Mouse (Mus musculus) heart, embryonic 14.5 days (tissue): Measurements from ENCODE around the gene Nckap5. TPM values are rescaled to one million over a fixed set of nuclear protein-coding genes. Genes with fewer than 3 reads are reported as not detected.

Experiments
- ATAC-seq: fragments of 200-750 bp; cut with Nextera tagmentation; 2 replicates; pipeline ENCODE4 v1.8.0; 2017; ENCODE audit warnings: low read depth, moderate TSS enrichment; ENCODE audit not compliant: insufficient number of reproducible peaks, insufficient read depth, low FRiP score
- H3K27ac ChIP-seq, 2 experiments: fragments of 200-500 bp in 1 of 2; fragments of 300-500 bp in 1 of 2; sonication (generic) in 1 of 2; replicated peaks in 1 of 2; 2 replicates each; pipeline ENCODE4 v1.5.1; 2012 to 2014; ENCODE audit warnings: low read depth in 2 of 2, low read length in 2 of 2, control low read depth in 1 of 2, mild to moderate bottlenecking in 1 of 2, mixed read lengths in 1 of 2; ENCODE audit not compliant: control insufficient read depth in 1 of 2, insufficient read depth in 1 of 2
- H3K27me3 ChIP-seq: fragments of 300-500 bp; sonication (generic); 2 replicates; pipeline ENCODE4 v1.6.1; 2014; ENCODE audit warnings: mild to moderate bottlenecking, low read length, control low read depth; ENCODE audit not compliant: control insufficient read depth, insufficient read depth
- H3K36me3 ChIP-seq: fragments of 300-500 bp; sonication (generic); 2 replicates; pipeline ENCODE4 v1.6.1; 2014; ENCODE audit warnings: mild to moderate bottlenecking, control low read depth, low read length, mixed read lengths; ENCODE audit not compliant: control insufficient read depth, insufficient read depth
- H3K4me1 ChIP-seq, 2 experiments: fragments of 200-500 bp in 1 of 2; fragments of 300-500 bp in 1 of 2; sonication (generic) in 1 of 2; 2 replicates each; pipeline ENCODE4 v1.6.1; 2012 to 2014; ENCODE audit warnings: low read length in 2 of 2, control low read depth in 1 of 2, mixed read lengths in 1 of 2; ENCODE audit not compliant: control insufficient read depth in 2 of 2, insufficient read depth in 2 of 2
- H3K4me2 ChIP-seq: fragments of 300-500 bp; sonication (generic); 2 replicates; pipeline ENCODE4 v1.6.1; 2014; ENCODE audit warnings: mild to moderate bottlenecking, low read length
- H3K4me3 ChIP-seq, 2 experiments: fragments of 200-500 bp in 1 of 2; fragments of 300-500 bp in 1 of 2; sonication (generic) in 1 of 2; 2 replicates each; pipeline ENCODE4 v1.5.1; 2012 to 2014; ENCODE audit warnings: low read length in 2 of 2, mild to moderate bottlenecking in 2 of 2, control low read depth in 1 of 2, low read depth in 1 of 2, moderate library complexity in 1 of 2; ENCODE audit not compliant: control insufficient read depth in 1 of 2, insufficient read depth in 1 of 2
- H3K9ac ChIP-seq: fragments of 300-500 bp; sonication (generic); 2 replicates; pipeline ENCODE4 v1.6.1; 2014; ENCODE audit warnings: mild to moderate bottlenecking, low read length
- H3K9me3 ChIP-seq: fragments of 300-500 bp; sonication (generic); 2 replicates; pipeline ENCODE4 v1.6.1; 2016; ENCODE audit warnings: low read length, control low read depth; ENCODE audit not compliant: control insufficient read depth
- WGBS: fragments of 180-500 bp; shearing (Covaris S2); extraction: QIAGEN DNeasy Blood & Tissue Kit; methylation state at CpG from one replicate; pipeline ENCODE4 v1.1.7; 2014; 5-methylcytosine and 5-hydroxymethylcytosine counted together
- polyA plus RNA-seq: library from polyadenylated mRNA; unstranded; fragments of >200 nt; fragmentation: Nextera tagmentation; extraction: Ambion mirVana; gene quantifications from 2 replicates; pipeline ENCODE4 v1.2.1, GENCODE M21; 2014

Gene Nckap5
- polyA plus RNA-seq, 1 experiment from 2014 or later: 9.4 TPM

DNA sequence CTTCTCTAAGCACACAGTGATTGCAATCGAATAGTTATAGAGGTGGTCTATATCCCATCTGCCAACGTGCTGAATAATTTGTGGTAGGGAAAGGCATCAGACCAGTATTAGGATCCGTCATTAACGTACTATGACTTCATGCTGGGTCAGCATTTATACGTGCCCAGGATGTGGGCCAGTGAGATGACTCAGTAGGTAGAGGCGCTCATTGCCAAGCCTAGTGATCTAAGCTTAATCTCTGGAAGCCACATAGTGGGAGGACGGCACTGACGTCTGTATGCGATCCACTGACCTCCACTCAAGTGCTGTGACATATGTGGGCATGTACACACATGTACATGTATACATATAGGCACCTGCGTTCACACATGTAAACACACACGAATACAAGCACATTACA lies 171.9 kb downstream of the Nckap5 start:
- H3K4me3 ChIP-seq: no peak overlapping the region
- no peaks in the 10 kb centered on the region for H3K36me3 ChIP-seq
- no peak overlapping the region for H3K27ac ChIP-seq
- WGBS: 91% methylated on average over 11 of the region's 11 CpGs
- H3K9ac ChIP-seq: no peak overlapping the region
- H3K4me2 ChIP-seq: no peak overlapping the region
- no peaks in the 10 kb centered on the region for H3K27me3 ChIP-seq
- ATAC-seq: no peak
- H3K9me3 ChIP-seq: no peaks in the 10 kb centered on the region
- peaks cover 3 to 23% of the 10 kb centered on the region in 2 experiments; a peak in 3 of 4 replicates for H3K4me1 ChIP-seq

DNA sequence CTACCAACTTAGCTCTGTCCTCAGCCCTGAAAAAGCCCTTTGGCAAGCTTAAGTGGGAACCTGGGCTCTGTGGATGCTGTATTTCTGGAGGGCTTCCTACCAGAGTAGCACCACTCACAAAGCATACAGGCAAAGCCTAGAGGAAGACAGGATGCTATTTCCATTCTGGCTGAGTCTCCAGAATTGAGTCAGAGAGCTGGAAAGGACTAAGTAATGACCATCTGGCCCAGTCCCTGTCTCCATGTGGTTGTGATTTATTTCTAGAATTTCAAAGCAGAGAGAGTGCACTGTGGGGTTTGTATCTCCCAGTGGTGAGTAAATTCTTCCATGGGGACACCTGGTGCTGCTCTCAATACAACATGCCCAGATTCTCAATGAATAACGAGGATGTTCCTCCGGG lies 174.4 kb downstream of the Nckap5 start:
- no peak overlapping the region for H3K4me3 ChIP-seq
- H3K9me3 ChIP-seq: no peaks in the 10 kb centered on the region
- ATAC-seq: no peak
- no peaks in the 10 kb centered on the region for H3K27me3 ChIP-seq
- H3K4me1 ChIP-seq: peaks cover 3 to 22% of the 10 kb centered on the region in 2 experiments; a peak in 3 of 4 replicates
- H3K27ac ChIP-seq: no peak overlapping the region
- H3K36me3 ChIP-seq: no peaks in the 10 kb centered on the region
- H3K9ac ChIP-seq: no peak overlapping the region
- WGBS: 87% methylated on average over 2 of the region's 2 CpGs
- no peak overlapping the region for H3K4me2 ChIP-seq

- 44% methylated on average over 2 of the region's 2 CpGs for WGBS
- H3K27me3 ChIP-seq: no peaks in the 10 kb centered on the region
- no peak overlapping the region for H3K4me3 ChIP-seq
- H3K9me3 ChIP-seq: no peaks in the 10 kb centered on the region
- H3K9ac ChIP-seq: no peak overlapping the region
- H3K27ac ChIP-seq: no peak overlapping the region
- no peak overlapping the region for H3K4me2 ChIP-seq
- no peaks in the 10 kb centered on the region for H3K36me3 ChIP-seq
- ATAC-seq: no peak
- peaks cover 2 to 15% of the 10 kb centered on the region in 2 experiments; a peak in 3 of 4 replicates for H3K4me1 ChIP-seq
These were observed 178.5 kb downstream of the Nckap5 start for GRCm38 (mm10) chr1:126652085-126652484.

GRCm38 (mm10) chr1:126650806-126651205 lies 179.8 kb downstream of the Nckap5 start:
- no peak overlapping the region for H3K4me3 ChIP-seq
- H3K4me1 ChIP-seq: peaks cover 2 to 7% of the 10 kb centered on the region in 2 experiments; a peak in 2 of 4 replicates
- no peak overlapping the region for H3K4me2 ChIP-seq
- no peaks in the 10 kb centered on the region for H3K9me3 ChIP-seq
- no peak for ATAC-seq
- 29% methylated on average over 5 of the region's 5 CpGs for WGBS
- H3K36me3 ChIP-seq: no peaks in the 10 kb centered on the region
- no peak overlapping the region for H3K27ac ChIP-seq
- no peaks in the 10 kb centered on the region for H3K27me3 ChIP-seq
- H3K9ac ChIP-seq: no peak overlapping the region

DNA sequence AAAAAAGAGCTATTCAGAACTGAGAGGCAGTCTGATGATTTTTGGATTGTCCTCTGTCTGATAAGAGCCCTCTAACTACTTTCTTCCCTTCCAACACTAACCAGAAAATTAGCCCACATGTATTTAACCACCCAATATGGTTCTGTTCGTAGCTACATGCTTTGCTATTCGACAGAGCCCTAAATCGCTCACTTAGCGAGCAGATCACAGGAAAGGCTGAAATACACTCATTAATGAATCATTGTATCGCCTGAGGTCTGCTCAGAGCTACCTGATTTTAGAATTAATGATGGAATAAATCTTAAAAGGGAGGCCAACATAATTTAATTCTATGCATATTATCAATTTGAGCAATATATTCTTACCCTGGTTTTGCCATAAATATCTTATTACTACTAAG lies 187.8 kb downstream of the Nckap5 start:
- H3K4me3 ChIP-seq: no peak overlapping the region
- no peaks in the 10 kb centered on the region for H3K27me3 ChIP-seq
- no peaks in the 10 kb centered on the region for H3K9me3 ChIP-seq
- no peak for ATAC-seq
- no peaks in the 10 kb centered on the region for H3K4me1 ChIP-seq
- H3K4me2 ChIP-seq: no peak overlapping the region
- 86% methylated on average over 5 of the region's 5 CpGs for WGBS
- no peak overlapping the region for H3K9ac ChIP-seq
- no peak overlapping the region for H3K27ac ChIP-seq
- H3K36me3 ChIP-seq: no peaks in the 10 kb centered on the region

DNA sequence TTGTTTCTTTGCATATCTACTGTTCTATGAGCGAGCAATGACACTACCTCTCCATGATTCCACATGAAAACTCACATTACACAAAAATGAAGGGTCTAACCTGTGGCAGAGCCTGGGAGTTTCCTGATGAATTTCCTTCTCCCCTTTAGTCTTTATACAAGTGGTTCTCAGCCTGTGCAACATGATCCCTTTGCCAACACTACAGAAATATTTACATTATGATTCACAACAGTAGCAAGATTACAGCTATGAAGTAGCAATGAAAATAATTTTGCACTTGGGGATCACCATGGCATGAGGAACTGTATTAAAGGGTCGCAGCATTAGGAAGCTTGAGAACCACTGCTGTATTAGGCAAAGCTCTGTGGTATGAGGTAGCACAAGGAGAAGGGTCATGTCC lies 191.1 kb downstream of the Nckap5 start:
- WGBS: 83% methylated on average over 2 of the region's 2 CpGs
- Histone ChIP-seq H3K36me3 (no peaks in the 10 kb centered on the region), H3K4me1 (no peaks in the 10 kb centered on the region), H3K9ac (no peak overlapping the region), H3K4me3 (no peak overlapping the region), H3K4me2 (no peak overlapping the region), H3K27ac (no peak overlapping the region), H3K9me3 (no peaks in the 10 kb centered on the region), H3K27me3 (no peaks in the 10 kb centered on the region)
- no peak for ATAC-seq

DNA sequence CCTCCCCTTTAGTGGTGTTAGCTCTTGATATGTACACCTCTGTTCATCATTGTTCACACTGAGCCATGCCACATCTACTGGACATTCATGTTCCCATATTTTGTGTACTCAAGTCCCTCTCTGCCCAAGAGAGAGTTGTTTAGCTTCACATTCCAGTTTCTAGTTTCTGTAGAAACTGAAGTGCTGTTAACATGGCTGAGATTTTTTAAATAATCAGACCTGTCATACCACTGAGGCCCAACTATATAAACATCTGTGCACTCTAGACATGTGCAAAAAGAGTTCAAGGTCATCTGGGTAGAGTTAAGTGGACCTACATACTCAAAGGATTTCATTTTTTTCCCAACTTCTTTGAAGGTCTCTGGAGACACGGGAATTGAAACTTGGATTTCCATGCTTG lies 193.1 kb downstream of the Nckap5 start:
- ATAC-seq: no peak

GRCm38 (mm10) chr1:126626206-126626605 lies 204.4 kb downstream of the Nckap5 start:
- H3K27ac ChIP-seq: no peak overlapping the region
- no peaks in the 10 kb centered on the region for H3K4me1 ChIP-seq
- no peaks in the 10 kb centered on the region for H3K9me3 ChIP-seq
- H3K27me3 ChIP-seq: no peaks in the 10 kb centered on the region
- no peak overlapping the region for H3K4me3 ChIP-seq
- H3K4me2 ChIP-seq: no peak overlapping the region
- no peak for ATAC-seq
- no peak overlapping the region for H3K9ac ChIP-seq
- WGBS: 67% methylated on average over 3 of the region's 3 CpGs
- H3K36me3 ChIP-seq: no peaks in the 10 kb centered on the region

More for the DNA sequence above, 193.1 kb downstream of the Nckap5 start:
- no peaks in the 10 kb centered on the region for H3K27me3 ChIP-seq
- no peak overlapping the region for H3K27ac ChIP-seq
- no peaks in the 10 kb centered on the region for H3K36me3 ChIP-seq
- WGBS: 84% methylated on average over 1 of the region's 1 CpGs
- H3K9me3 ChIP-seq: no peaks in the 10 kb centered on the region
- no peak overlapping the region for H3K4me3 ChIP-seq
- H3K4me2 ChIP-seq: no peak overlapping the region
- no peak overlapping the region for H3K9ac ChIP-seq
- no peaks in the 10 kb centered on the region for H3K4me1 ChIP-seq
